Mouse (Mus musculus) heart, adult 2 months (tissue): ENCODE data around the gene Pomp. TPM values are rescaled to one million over a fixed set of nuclear protein-coding genes. Genes with fewer than 3 reads are reported as not detected.

ENCODE experiments used
- DNase-seq, 2 experiments: peaks; one replicate each; pipeline ENCODE4 v3.0.0; 2021
- H3K27ac ChIP-seq: fragments of 200-600 bp; 2 replicates; pipeline ENCODE4 v1.8.1; 2022
- H3K27me3 ChIP-seq: fragments of 200-500 bp; 2 replicates; pipeline ENCODE4 v1.6.1; 2012; ENCODE audit warnings: mild to moderate bottlenecking, low read length, inconsistent platforms, mixed read lengths; ENCODE audit not compliant: control insufficient read depth, insufficient read depth
- H3K36me3 ChIP-seq: fragments of 200-500 bp; 2 replicates; pipeline ENCODE4 v1.6.1; 2012; ENCODE audit warnings: low read length, inconsistent platforms; ENCODE audit not compliant: control insufficient read depth, insufficient read depth
- H3K4me1 ChIP-seq: fragments of 200-500 bp; 2 replicates; pipeline ENCODE4 v1.6.1; 2011; ENCODE audit warnings: low read length; ENCODE audit not compliant: control insufficient read depth, insufficient read depth
- H3K4me3 ChIP-seq: fragments of 200-600 bp; 2 replicates; pipeline ENCODE4 v1.8.1; 2022
- H3K79me2 ChIP-seq: fragments of 200-500 bp; replicated peaks from 2 replicates; pipeline ENCODE4 v1.6.1; 2012; ENCODE audit warnings: mild to moderate bottlenecking, inconsistent platforms, low read length, moderate library complexity, mixed read lengths; ENCODE audit not compliant: control insufficient read depth, insufficient read depth
- H3K9ac ChIP-seq: fragments of 200-500 bp; 2 replicates; pipeline ENCODE4 v1.6.1; 2012; ENCODE audit warnings: low read depth, mild to moderate bottlenecking, control low read depth, inconsistent platforms, low read length, mixed read lengths
- CTCF ChIP-seq: fragments of 200-600 bp; IDR thresholded peaks from 2 replicates; pipeline ENCODE4 v1.8.1; 2022; ENCODE audit warnings: antibody characterized with exemption, mild to moderate bottlenecking, moderate library complexity
- EP300 ChIP-seq: fragments of 200-500 bp; IDR thresholded peaks from 2 replicates; pipeline ENCODE4 v1.6.1; 2011; ENCODE audit warnings: low read depth, low read length, control low read depth; ENCODE audit not compliant: insufficient read depth
- POLR2A ChIP-seq: fragments of 200-500 bp; IDR thresholded peaks from 2 replicates; pipeline ENCODE4 v1.6.1; 2011; ENCODE audit warnings: mild to moderate bottlenecking, low read depth, low read length, control low read depth; ENCODE audit not compliant: insufficient read depth
- WGBS: fragments of 180-500 bp; shearing (Covaris S2); methylation state at CpG from one replicate; pipeline ENCODE4 v1.1.7; 2018; 5-methylcytosine and 5-hydroxymethylcytosine counted together
- intact Hi-C: fragments of 180-260 bp; cut with DNase I; formaldehyde crosslinking; loops from one replicate; pipeline ENCODE4 v1.15.1; 2025
- polyA plus RNA-seq: library from polyadenylated mRNA; depleted of rRNA; stranded (reverse); fragments of >200 nt; gene quantifications from 2 replicates; pipeline ENCODE4 v1.2.3, GENCODE M21; 2012
- total RNA-seq, 2 experiments: library from RNA; stranded (reverse); gene quantifications; 2 replicates each; pipeline ENCODE4 v1.2.3; 2021

The Pomp gene
- total and polyA plus RNA-seq, 3 experiments: 86.5 to 176 (median 137) TPM

- 83% methylated on average over 6 of the region's 6 CpGs for WGBS
- no peaks in the 10 kb centered on the region for H3K79me2 ChIP-seq
- H3K36me3 ChIP-seq: no peaks in the 10 kb centered on the region
- TF ChIP-seq CTCF: no peak
- no peak for TF ChIP-seq EP300
- no peak for TF ChIP-seq POLR2A
- no peak overlapping the region for H3K4me3 ChIP-seq
- H3K9ac ChIP-seq: no peak overlapping the region
- no peaks in the 10 kb centered on the region for H3K4me1 ChIP-seq
- intact Hi-C loops: loop anchor here (5.0 kb wide), 1 partner anchor 38 kb away; no protein-coding TSS in a partner anchor
- no peaks in the 10 kb centered on the region for H3K27me3 ChIP-seq
- H3K27ac ChIP-seq: no peak overlapping the region
- no peak for DNase-seq
Measured at GRCm38 (mm10) chr5:147869568-147869967, 9.3 kb downstream of the Pomp start.

GRCm38 (mm10) chr5:147870296-147870695, 10.0 kb downstream of the Pomp start:
- no peak for TF ChIP-seq POLR2A
- no peak for TF ChIP-seq EP300
- no peak for TF ChIP-seq CTCF
- H3K27ac ChIP-seq: no peak overlapping the region
- no peak for DNase-seq
- no peaks in the 10 kb centered on the region for H3K79me2 ChIP-seq
- no peaks in the 10 kb centered on the region for H3K27me3 ChIP-seq
- H3K9ac ChIP-seq: no peak overlapping the region
- no peaks in the 10 kb centered on the region for H3K36me3 ChIP-seq
- WGBS: 76% methylated on average over 1 of the region's 1 CpGs
- H3K4me3 ChIP-seq: no peak overlapping the region
- H3K4me1 ChIP-seq: no peaks in the 10 kb centered on the region
- intact Hi-C loops: no loop called here

- H3K4me1 ChIP-seq: no peaks in the 10 kb centered on the region
- intact Hi-C loops: no loop called here
- H3K27me3 ChIP-seq: no peaks in the 10 kb centered on the region
- TF ChIP-seq POLR2A (no peak), EP300 (no peak), CTCF (no peak)
- 79% methylated on average over 15 of the region's 15 CpGs for WGBS
- no peak overlapping the region for H3K27ac ChIP-seq
- no peak overlapping the region for H3K9ac ChIP-seq
- no peaks in the 10 kb centered on the region for H3K36me3 ChIP-seq
- no peak overlapping the region for H3K4me3 ChIP-seq
- no peak for DNase-seq
- H3K79me2 ChIP-seq: no peaks in the 10 kb centered on the region
Measured at GRCm38 (mm10) chr5:147871091-147871820, 11.0 kb downstream of the Pomp start.

- WGBS: 83% methylated on average over 18 of the region's 18 CpGs
- no peaks in the 10 kb centered on the region for H3K36me3 ChIP-seq
- no peak overlapping the region for H3K4me3 ChIP-seq
- intact Hi-C loops: no loop called here
- TF ChIP-seq CTCF (no peak), EP300 (no peak), POLR2A (no peak)
- H3K27me3 ChIP-seq: no peaks in the 10 kb centered on the region
- H3K4me1 ChIP-seq: no peaks in the 10 kb centered on the region
- no peak overlapping the region for H3K27ac ChIP-seq
- H3K79me2 ChIP-seq: no peaks in the 10 kb centered on the region
- H3K9ac ChIP-seq: no peak overlapping the region
- no peak for DNase-seq
Measured at GRCm38 (mm10) chr5:147874491-147875065, 14.3 kb downstream of the Pomp start.

GRCm38 (mm10) chr5:147875210-147875609, 14.9 kb downstream of the Pomp start:
- no peak overlapping the region for H3K9ac ChIP-seq
- H3K27me3 ChIP-seq: no peaks in the 10 kb centered on the region
- TF ChIP-seq EP300 (no peak), CTCF (no peak), POLR2A (no peak)
- no peaks in the 10 kb centered on the region for H3K36me3 ChIP-seq
- H3K4me3 ChIP-seq: no peak overlapping the region
- H3K4me1 ChIP-seq: no peaks in the 10 kb centered on the region
- intact Hi-C loops: no loop called here
- no peaks in the 10 kb centered on the region for H3K79me2 ChIP-seq
- 92% methylated on average over 8 of the region's 8 CpGs for WGBS
- no peak overlapping the region for H3K27ac ChIP-seq
- no peak for DNase-seq

- H3K27me3 ChIP-seq: no peaks in the 10 kb centered on the region
- no peaks in the 10 kb centered on the region for H3K79me2 ChIP-seq
- WGBS: 89% methylated on average over 6 of the region's 6 CpGs
- intact Hi-C loops: no loop called here
- no peaks in the 10 kb centered on the region for H3K36me3 ChIP-seq
- H3K4me3 ChIP-seq: no peak overlapping the region
- H3K27ac ChIP-seq: no peak overlapping the region
- no peaks in the 10 kb centered on the region for H3K4me1 ChIP-seq
- TF ChIP-seq CTCF (peak; percentile 58), EP300 (no peak), POLR2A (no peak)
- DNase-seq: no peak
- no peak overlapping the region for H3K9ac ChIP-seq
Measured at GRCm38 (mm10) chr5:147877520-147877919, 17.3 kb downstream of the Pomp start.
